Mouse (Mus musculus) midbrain, embryonic 11.5 days (tissue): Measurements from ENCODE around the gene A230050P20Rik. TPM values are rescaled to one million over a fixed set of nuclear protein-coding genes. Genes with fewer than 3 reads are reported as not detected.
"Not testable (repeated sequence)": the region's sequence is repeated elsewhere in the genome, so short reads cannot be mapped to it uniquely, and the experiment has no call there.

Experiments
- ATAC-seq: fragments of 200-750 bp; cut with Nextera tagmentation; 2 replicates; pipeline ENCODE4 v1.8.0; 2017; ENCODE audit warnings: moderate TSS enrichment, moderate library complexity; ENCODE audit not compliant: low FRiP score
- DNase-seq: peaks from one replicate; pipeline ENCODE4 v3.0.0; 2015; ENCODE audit warnings: low spot score; ENCODE audit errors: missing footprints
- H3K27ac ChIP-seq: fragments of 300-500 bp; sonication (generic); 2 replicates; pipeline ENCODE4 v1.5.1; 2014; ENCODE audit warnings: low read depth, low read length
- H3K27me3 ChIP-seq: fragments of 300-500 bp; sonication (generic); 2 replicates; pipeline ENCODE4 v1.6.1; 2014; ENCODE audit warnings: mild to moderate bottlenecking, low read length, moderate library complexity, mixed read lengths; ENCODE audit not compliant: control insufficient read depth, insufficient read depth
- H3K36me3 ChIP-seq: fragments of 300-500 bp; sonication (generic); 2 replicates; pipeline ENCODE4 v1.6.1; 2014; ENCODE audit warnings: mild to moderate bottlenecking, low read length, moderate library complexity, mixed read lengths; ENCODE audit not compliant: control insufficient read depth, insufficient read depth
- H3K4me1 ChIP-seq: fragments of 300-500 bp; sonication (generic); 2 replicates; pipeline ENCODE4 v1.6.1; 2014; ENCODE audit warnings: low read length; ENCODE audit not compliant: control insufficient read depth, insufficient read depth
- H3K4me2 ChIP-seq: fragments of 300-500 bp; sonication (generic); 2 replicates; pipeline ENCODE4 v1.6.1; 2014; ENCODE audit warnings: mild to moderate bottlenecking, moderate library complexity
- H3K4me3 ChIP-seq: fragments of 300-500 bp; sonication (generic); 2 replicates; pipeline ENCODE4 v1.5.1; 2014; ENCODE audit warnings: low read depth, low read length
- H3K9ac ChIP-seq: fragments of 300-500 bp; sonication (generic); 2 replicates; pipeline ENCODE4 v1.6.1; 2014; ENCODE audit warnings: low read length
- H3K9me3 ChIP-seq: fragments of 300-500 bp; sonication (generic); 2 replicates; pipeline ENCODE4 v1.6.1; 2016; ENCODE audit warnings: low read length; ENCODE audit not compliant: control insufficient read depth
- WGBS: fragments of 180-500 bp; shearing (Covaris S2); extraction: QIAGEN DNeasy Blood & Tissue Kit; methylation state at CpG from one replicate; pipeline ENCODE4 v1.1.7; 2014; 5-methylcytosine and 5-hydroxymethylcytosine counted together
- polyA plus RNA-seq: library from polyadenylated mRNA; unstranded; fragments of >200 nt; fragmentation: Nextera tagmentation; extraction: Ambion mirVana; gene quantifications from 2 replicates; pipeline ENCODE4 v1.2.1, GENCODE M21; 2014

The A230050P20Rik gene
- polyA plus RNA-seq = 0.45 and 0.66 TPM in 2 replicates

- Histone ChIP-seq H3K27me3 (peaks cover 24% of the 10 kb centered on the region), H3K27ac (no peak within 1 kb of the TSS), H3K36me3 (no peaks in the 10 kb centered on the region), H3K4me2 (no peak within 1 kb of the TSS), H3K9me3 (no peaks in the 10 kb centered on the region), H3K9ac (no peak within 1 kb of the TSS), H3K4me1 (no peaks in the 10 kb centered on the region), H3K4me3 (peak within 1 kb of the TSS; percentile 14; the same call in 1 of the 2 replicates)
- 10% methylated on average over 53 of the region's 53 CpGs for WGBS
- ATAC-seq = no peak
- peak; percentile 88 for DNase-seq
Observed at GRCm38 (mm10) chr9:20868448-20869001, at the start of gene A230050P20Rik. Gene A230050P20Rik, plus strand, starts transcription at chr9:20868642.

- Histone ChIP-seq H3K27ac (no peak overlapping the region), H3K27me3 (no peaks in the 10 kb centered on the region), H3K9me3 (no peaks in the 10 kb centered on the region), H3K36me3 (no peaks in the 10 kb centered on the region), H3K4me3 (no peak overlapping the region), H3K9ac (no peak overlapping the region), H3K4me1 (peaks cover 1% of the 10 kb centered on the region), H3K4me2 (no peak overlapping the region)
- ATAC-seq (no peak), DNase-seq (peak; percentile 12)
- WGBS = 77% methylated on average over 5 of the region's 5 CpGs
Observed at GRCm38 (mm10) chr9:20820001-20820400, 48.4 kb upstream of the A230050P20Rik start.

GRCm38 (mm10) chr9:20822821-20823220, 45.6 kb upstream of the A230050P20Rik start:
- no peaks in the 10 kb centered on the region for H3K9me3 ChIP-seq
- H3K36me3 ChIP-seq = no peaks in the 10 kb centered on the region
- no peaks in the 10 kb centered on the region for H3K27me3 ChIP-seq
- no peak overlapping the region for H3K4me2 ChIP-seq
- no peak overlapping the region for H3K27ac ChIP-seq
- no peak for DNase-seq
- 80% methylated on average over 3 of the region's 3 CpGs for WGBS
- no peak overlapping the region for H3K4me3 ChIP-seq
- no peaks in the 10 kb centered on the region for H3K4me1 ChIP-seq
- no peak overlapping the region for H3K9ac ChIP-seq
- ATAC-seq = no peak

- Histone ChIP-seq H3K4me2 (no peak overlapping the region), H3K36me3 (no peaks in the 10 kb centered on the region), H3K9me3 (no peaks in the 10 kb centered on the region), H3K4me1 (no peaks in the 10 kb centered on the region), H3K4me3 (no peak overlapping the region), H3K9ac (no peak overlapping the region), H3K27me3 (no peaks in the 10 kb centered on the region), H3K27ac (no peak overlapping the region)
- DNase-seq = peak; percentile 73
- 71% methylated on average over 5 of the region's 5 CpGs for WGBS
- ATAC-seq = no peak
Observed at GRCm38 (mm10) chr9:20825781-20826180, 42.7 kb upstream of the A230050P20Rik start.

DNA sequence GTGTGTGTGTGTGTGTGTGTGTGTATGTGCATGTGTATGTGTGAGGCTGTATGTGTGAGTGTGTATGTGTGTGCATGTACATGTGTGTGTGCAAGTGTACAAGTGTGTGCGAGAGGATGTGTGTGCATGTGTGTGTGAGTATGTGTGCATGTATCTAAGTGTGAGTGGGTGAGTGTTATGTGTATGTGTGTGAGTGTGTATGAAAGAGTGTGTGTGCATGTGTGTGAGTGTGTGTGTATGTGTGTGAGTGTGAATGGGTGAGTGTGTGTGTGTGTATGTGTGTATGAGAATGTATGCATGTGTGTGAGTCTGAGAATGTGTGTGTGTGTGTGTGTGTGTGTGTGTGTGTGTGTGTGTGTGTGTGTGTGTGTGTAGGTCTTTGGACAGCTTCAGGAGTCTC, 40.3 kb upstream of the A230050P20Rik start:
- Histone ChIP-seq H3K27ac (no peak overlapping the region), H3K9me3 (no peaks in the 10 kb centered on the region), H3K9ac (no peak overlapping the region), H3K4me1 (no peaks in the 10 kb centered on the region), H3K4me2 (no peak overlapping the region), H3K36me3 (no peaks in the 10 kb centered on the region), H3K4me3 (no peak overlapping the region), H3K27me3 (no peaks in the 10 kb centered on the region)
- no peak for ATAC-seq
- 91% methylated on average over 1 of the region's 1 CpGs for WGBS
- peak; percentile 10 for DNase-seq

- H3K9ac ChIP-seq = no peak overlapping the region
- no peaks in the 10 kb centered on the region for H3K9me3 ChIP-seq
- WGBS = 16% methylated on average over 19 of the region's 19 CpGs
- no peaks in the 10 kb centered on the region for H3K36me3 ChIP-seq
- H3K4me3 ChIP-seq = no peak overlapping the region
- peak; percentile 88 for ATAC-seq
- peak; percentile 99 for DNase-seq
- H3K27ac ChIP-seq = no peak overlapping the region
- H3K4me2 ChIP-seq = peak overlapping the region; percentile 14; the same call in 1 of the 2 replicates
- H3K27me3 ChIP-seq = no peaks in the 10 kb centered on the region
- H3K4me1 ChIP-seq = no peaks in the 10 kb centered on the region
Observed at GRCm38 (mm10) chr9:20830901-20831643, 37.4 kb upstream of the A230050P20Rik start.

GRCm38 (mm10) chr9:20834881-20835280, 33.6 kb upstream of the A230050P20Rik start:
- Histone ChIP-seq H3K9ac (no peak overlapping the region), H3K27ac (no peak overlapping the region), H3K36me3 (no peaks in the 10 kb centered on the region), H3K4me1 (no peaks in the 10 kb centered on the region), H3K9me3 (no peaks in the 10 kb centered on the region), H3K27me3 (no peaks in the 10 kb centered on the region), H3K4me3 (no peak overlapping the region), H3K4me2 (no peak overlapping the region)
- WGBS = 85% methylated on average over 1 of the region's 1 CpGs
- no peak for DNase-seq
- no peak for ATAC-seq

DNA sequence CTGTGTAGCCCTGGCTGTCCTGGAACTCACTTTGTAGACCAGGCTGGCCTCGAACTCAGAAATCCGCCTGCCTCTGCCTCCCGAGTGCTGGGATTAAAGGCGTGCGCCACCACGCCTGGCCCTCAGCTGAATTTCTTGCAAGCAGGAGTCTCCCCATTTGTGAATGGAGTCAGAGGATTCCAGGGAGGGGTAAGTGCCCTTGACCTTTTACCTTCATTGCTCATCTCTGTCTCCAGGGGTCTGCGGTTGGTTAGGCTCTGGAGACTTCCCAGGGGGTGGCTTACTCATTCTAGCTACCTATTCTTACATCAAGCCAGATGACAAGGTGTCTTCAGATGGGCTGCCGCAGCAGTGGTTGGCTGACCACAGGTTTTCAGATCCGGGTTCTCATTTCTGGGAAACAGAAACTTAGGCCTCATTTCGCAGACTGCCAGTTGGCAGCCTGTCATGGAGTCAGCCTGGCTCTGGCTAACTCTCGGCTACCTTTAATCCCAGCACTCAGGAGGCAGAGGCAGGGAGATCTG, 32.9 kb upstream of the A230050P20Rik start:
- not testable (repeated sequence) for H3K27ac ChIP-seq, H3K4me1 ChIP-seq, H3K4me3 ChIP-seq, DNase-seq, H3K9me3 ChIP-seq, H3K4me2 ChIP-seq, H3K36me3 ChIP-seq, ATAC-seq, H3K27me3 ChIP-seq, H3K9ac ChIP-seq
- 89% methylated on average over 10 of the region's 11 CpGs for WGBS

- Histone ChIP-seq H3K9ac (no peak overlapping the region), H3K4me2 (no peak overlapping the region), H3K36me3 (no peaks in the 10 kb centered on the region), H3K27ac (no peak overlapping the region), H3K27me3 (no peaks in the 10 kb centered on the region), H3K4me1 (no peaks in the 10 kb centered on the region), H3K9me3 (no peaks in the 10 kb centered on the region), H3K4me3 (no peak overlapping the region)
- no peak for DNase-seq
- WGBS = 86% methylated on average over 9 of the region's 9 CpGs
- ATAC-seq = no peak
Observed at GRCm38 (mm10) chr9:20837184-20837947, 31.1 kb upstream of the A230050P20Rik start.
